Mouse (Mus musculus): ENCODE data around the gene Hmox2. TPM values are rescaled to one million over a fixed set of nuclear protein-coding genes. Genes with fewer than 3 reads are reported as not detected.
"Not testable (repeated sequence)": the region's sequence is repeated elsewhere in the genome, so short reads cannot be mapped to it uniquely, and the experiment has no call there.

Gene Hmox2
- 10 to 100 TPM; 93.5 to 97.5 TPM for total RNA-seq (2021)
- long read RNA-seq, experiment 1, transcript Hmox2-201 (6 exons, 1,730 nt), result major isoform, 100 of 139 reads
- long read RNA-seq, experiment 1, partial matches to known transcripts, result 28 of 139 reads
- long read RNA-seq, experiment 1, other reads (novel, unspliced or antisense), result 9 of 139 reads
- long read RNA-seq, experiment 2, transcript Hmox2-201 (6 exons, 1,730 nt), result major isoform, 74 of 96 reads
- long read RNA-seq, experiment 2, partial matches to known transcripts, result 17 of 96 reads
- long read RNA-seq, experiment 2, other reads (novel, unspliced or antisense), result 5 of 96 reads

GRCm38 (mm10) chr16:4725780-4726527 is at the start of gene Hmox2:
Hmox2 (plus strand) TSS chr16:4726361.
- DNase-seq, result peak; percentile 99

GRCm38 (mm10) chr16:4676836-4677235 is 49.3 kb upstream of the Hmox2 start:
- no peak for DNase-seq

GRCm38 (mm10) chr16:4678080-4678479 is 48.1 kb upstream of the Hmox2 start:
- DNase-seq, result no peak

GRCm38 (mm10) chr16:4679121-4680018 is 46.8 kb upstream of the Hmox2 start, which contains the start of gene Coro7:
Coro7 (minus strand) TSS chr16:4679777.
- DNase-seq, result peak; percentile 93

GRCm38 (mm10) chr16:4680922-4681455 is 45.2 kb upstream of the Hmox2 start:
- DNase-seq, result not testable (repeated sequence)

GRCm38 (mm10) chr16:4682628-4683179 is 43.5 kb upstream of the Hmox2 start:
- DNase-seq, result no peak

GRCm38 (mm10) chr16:4683193-4683580 is 43.0 kb upstream of the Hmox2 start:
- DNase-seq, result no peak

- peak; percentile 99 for DNase-seq
Observed at GRCm38 (mm10) chr16:4683581-4684456, 42.3 kb upstream of the Hmox2 start.

GRCm38 (mm10) chr16:4684457-4684791 is 41.7 kb upstream of the Hmox2 start:
- DNase-seq, result no peak

- not testable (repeated sequence) for DNase-seq
Observed at GRCm38 (mm10) chr16:4689371-4689770, 36.8 kb upstream of the Hmox2 start.

GRCm38 (mm10) chr16:4701211-4701610 is 24.9 kb upstream of the Hmox2 start:
- DNase-seq, result no peak

- DNase-seq, result no peak
Observed at GRCm38 (mm10) chr16:4702646-4703045, 23.5 kb upstream of the Hmox2 start.

GRCm38 (mm10) chr16:4705541-4705940 is 20.6 kb upstream of the Hmox2 start:
- DNase-seq, result no peak

GRCm38 (mm10) chr16:4711173-4711572 is 15.0 kb upstream of the Hmox2 start:
- DNase-seq, result no peak

- DNase-seq, result no peak
Observed at GRCm38 (mm10) chr16:4713861-4714710, 12.1 kb upstream of the Hmox2 start.

GRCm38 (mm10) chr16:4717866-4718265 is 8.3 kb upstream of the Hmox2 start:
- no peak for DNase-seq

- DNase-seq, result peak; percentile 69
Observed at GRCm38 (mm10) chr16:4718753-4719518, 7.2 kb upstream of the Hmox2 start, which contains the start of gene Nmral1. Nmral1 (minus strand) TSS chr16:4719356.

- no peak for DNase-seq
Observed at GRCm38 (mm10) chr16:4722128-4722914, 3.8 kb upstream of the Hmox2 start.

- DNase-seq, result no peak
Observed at GRCm38 (mm10) chr16:4722915-4723209, 3.3 kb upstream of the Hmox2 start.

Data from adrenal gland, postnatal 10 days (tissue).